Mouse (Mus musculus) testis, postnatal 14 days (tissue): Measurements from ENCODE around the gene Esyt1.

Experiments used
- DNase-seq: peaks from one replicate; pipeline ENCODE4 v3.0.0; 2021; ENCODE audit warnings: low spot score

Gene Esyt1

GRCm38 (mm10) chr10:128487861-128488712, 37.6 kb downstream of the Esyt1 start:
- DNase-seq, result no peak

- no peak for DNase-seq
Measured at GRCm38 (mm10) chr10:128486370-128486769, 39.3 kb downstream of the Esyt1 start.

- DNase-seq, result no peak
Measured at GRCm38 (mm10) chr10:128474366-128474765, 51.3 kb downstream of the Esyt1 start.

GRCm38 (mm10) chr10:128460270-128460630, 65.4 kb downstream of the Esyt1 start:
- no peak for DNase-seq
